Mouse (Mus musculus): ENCODE results near the gene Olfr98. TPM values are rescaled to one million over a fixed set of nuclear protein-coding genes. Genes with fewer than 3 reads are reported as not detected.

Olfr98 gene
- polyA plus RNA-seq, 2 experiments from 2014 or later: not detected

Other genes with a start within 250 kb of the Olfr98 start
- gene Mog, start 240.4 kb downstream of the Olfr98 start, polyA plus RNA-seq (2017; shearing (Covaris generic)): not detected
- 1 to 10 TPM; 4.7 to 8.6 TPM for gene Gabbr1, start 217.8 kb downstream of the Olfr98 start, polyA plus RNA-seq (2017; shearing (Covaris generic))
- under 1 TPM in 1 of 2 experiments, not detected in 1; 0.11 TPM for gene Olfr90, start 175.2 kb downstream of the Olfr98 start, polyA plus RNA-seq (2017; shearing (Covaris generic))
- not detected for gene Olfr91, start 165.5 kb downstream of the Olfr98 start, polyA plus RNA-seq (2017; shearing (Covaris generic))
- gene Olfr92, start 143.7 kb downstream of the Olfr98 start, polyA plus RNA-seq (2017; shearing (Covaris generic)): not detected
- not detected for gene Olfr93, start 102.3 kb downstream of the Olfr98 start, polyA plus RNA-seq (2017; shearing (Covaris generic))
- gene Ubd, start 69.9 kb downstream of the Olfr98 start, polyA plus RNA-seq (2017; shearing (Covaris generic)): under 1 TPM in 1 of 2 experiments, not detected in 1; 0.70 TPM
- not detected for gene Olfr94, start 62.8 kb downstream of the Olfr98 start, polyA plus RNA-seq (2017; shearing (Covaris generic))
- gene Olfr95, start 50.6 kb downstream of the Olfr98 start, polyA plus RNA-seq (2017; shearing (Covaris generic)): not detected
- gene Olfr96, start 43.6 kb downstream of the Olfr98 start, polyA plus RNA-seq (2017; shearing (Covaris generic)): not detected
- gene Olfr97, start 26.4 kb downstream of the Olfr98 start, polyA plus RNA-seq (2017; shearing (Covaris generic)): not detected
- 100 to 1,000 TPM; 131 to 144 TPM for gene H2-M3, start 6.5 kb upstream of the Olfr98 start, polyA plus RNA-seq (2017; shearing (Covaris generic))
- 1 to 10 TPM; 4.3 to 5.5 TPM for gene Olfr99, start 19.7 kb upstream of the Olfr98 start, polyA plus RNA-seq (2017; shearing (Covaris generic))
- gene Olfr101, start 40.6 kb upstream of the Olfr98 start, polyA plus RNA-seq (2017; shearing (Covaris generic)): under 1 TPM; 0.22 to 0.25 TPM
- gene Olfr102, start 53.3 kb upstream of the Olfr98 start, polyA plus RNA-seq (2017; shearing (Covaris generic)): not detected
- not detected for gene Olfr103, start 75.9 kb upstream of the Olfr98 start, polyA plus RNA-seq (2017; shearing (Covaris generic))
- not detected for gene Olfr104-ps, start 95.8 kb upstream of the Olfr98 start, polyA plus RNA-seq (2017; shearing (Covaris generic))
- gene Olfr105-ps, start 115.3 kb upstream of the Olfr98 start, polyA plus RNA-seq (2017; shearing (Covaris generic)): not detected
- gene Olfr106-ps, start 126.6 kb upstream of the Olfr98 start, polyA plus RNA-seq (2017; shearing (Covaris generic)): not detected
- gene Olfr107, start 135.5 kb upstream of the Olfr98 start, polyA plus RNA-seq (2017; shearing (Covaris generic)): under 1 TPM in 1 of 2 experiments, not detected in 1; 0.11 TPM
- not detected for gene Olfr108, start 181.7 kb upstream of the Olfr98 start, polyA plus RNA-seq (2017; shearing (Covaris generic))
- not detected for gene Olfr109, start 195.2 kb upstream of the Olfr98 start, polyA plus RNA-seq (2017; shearing (Covaris generic))
- not detected for gene H2-M2, start 219.8 kb upstream of the Olfr98 start, polyA plus RNA-seq (2017; shearing (Covaris generic))
- not detected for gene Olfr110, start 228.7 kb upstream of the Olfr98 start, polyA plus RNA-seq (2017; shearing (Covaris generic))
- gene Olfr111, start 244.3 kb upstream of the Olfr98 start, polyA plus RNA-seq (2017; shearing (Covaris generic)): not detected